Mouse (Mus musculus) frontal cortex, postnatal 36 days (tissue): ENCODE results near the gene Itprip.

Experiments used
- DNase-seq, 2 experiments: peaks; one replicate each; pipeline ENCODE4 v3.0.0; 2022; ENCODE audit warnings: low spot score in 2 of 2

The Itprip gene

DNA sequence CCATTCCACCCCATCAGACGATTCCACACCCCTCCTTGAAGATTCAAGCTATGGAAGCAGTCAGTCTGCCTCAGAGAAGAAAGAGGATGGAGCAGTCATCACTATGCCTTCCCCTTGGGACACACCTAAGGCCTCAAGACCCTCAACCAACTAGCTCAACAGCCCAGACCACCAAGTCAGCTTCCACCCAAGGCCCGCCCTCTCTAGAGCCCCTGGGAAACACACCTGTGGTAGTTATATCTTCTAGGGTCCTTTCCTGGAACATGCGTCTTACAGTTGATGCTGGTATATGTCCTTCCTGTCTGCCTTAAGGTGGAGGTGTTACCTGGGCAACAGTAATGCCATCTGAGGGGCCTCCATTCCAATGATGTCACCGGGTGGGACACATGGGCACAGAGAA is 4.9 kb downstream of the Itprip start:
- DNase-seq: no peak

DNA sequence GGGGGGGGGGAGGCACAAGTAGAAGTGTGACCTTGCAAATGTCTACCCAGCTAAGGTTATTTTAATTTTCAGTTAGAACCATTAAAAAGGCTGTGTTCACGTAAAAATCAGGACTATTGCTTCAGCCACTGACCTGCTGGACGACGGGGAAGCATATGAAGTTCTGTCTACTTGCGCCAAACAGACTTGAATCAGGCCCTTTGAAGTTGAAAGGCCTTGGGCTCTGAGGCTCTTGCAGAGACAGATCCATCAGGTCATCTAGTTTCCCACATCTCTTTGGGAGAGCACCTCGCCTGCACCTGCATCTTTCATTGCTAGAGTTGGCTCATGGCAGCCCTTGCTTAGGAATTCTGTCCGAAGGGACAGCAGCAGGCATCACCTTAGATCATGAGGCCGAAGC is 5.8 kb downstream of the Itprip start:
- no peak for DNase-seq

DNA sequence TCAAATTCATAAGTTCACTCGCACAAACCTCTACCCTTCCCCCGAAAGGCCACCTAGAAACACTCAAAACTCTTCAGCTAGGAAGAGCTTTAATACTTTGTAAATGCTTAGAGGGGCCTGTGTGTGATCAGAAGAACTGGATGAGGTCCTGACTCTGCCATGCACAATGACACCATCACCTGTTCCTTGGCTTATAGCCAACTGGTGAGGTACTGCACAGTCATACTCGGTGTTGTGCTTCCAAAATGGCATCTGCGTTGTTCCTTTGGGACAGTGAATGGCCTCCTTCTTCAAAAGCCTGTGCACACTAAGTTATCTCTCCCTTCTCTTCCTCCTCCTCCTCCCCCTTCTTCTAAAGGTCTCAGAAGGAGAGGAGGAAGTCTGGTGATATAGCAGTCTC is 8.3 kb downstream of the Itprip start:
- DNase-seq: no peak

DNA sequence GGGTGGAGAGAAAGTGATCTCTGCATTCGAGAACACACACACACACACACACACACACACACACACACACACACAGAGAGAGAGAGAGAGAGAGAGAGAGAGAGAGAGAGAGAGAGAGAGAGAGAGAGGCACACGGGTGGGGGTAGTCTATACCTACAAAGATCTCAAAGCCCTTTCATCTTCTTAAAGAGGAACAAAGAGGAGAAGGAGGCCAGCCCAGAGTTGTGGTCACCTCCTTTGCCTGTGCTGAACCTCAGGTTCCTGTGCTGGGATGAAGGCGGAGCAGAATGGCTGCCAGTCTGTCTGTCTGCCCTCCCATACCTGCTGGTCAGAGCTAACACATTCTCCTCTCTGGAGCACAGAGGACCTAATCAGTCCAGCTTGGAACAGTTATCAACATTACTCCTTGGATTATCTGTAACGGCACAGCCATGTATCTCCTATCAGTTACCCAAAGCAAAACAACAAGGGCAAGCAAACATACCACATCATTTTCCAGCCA is 8.9 kb downstream of the Itprip start:
- no peak for DNase-seq

DNA sequence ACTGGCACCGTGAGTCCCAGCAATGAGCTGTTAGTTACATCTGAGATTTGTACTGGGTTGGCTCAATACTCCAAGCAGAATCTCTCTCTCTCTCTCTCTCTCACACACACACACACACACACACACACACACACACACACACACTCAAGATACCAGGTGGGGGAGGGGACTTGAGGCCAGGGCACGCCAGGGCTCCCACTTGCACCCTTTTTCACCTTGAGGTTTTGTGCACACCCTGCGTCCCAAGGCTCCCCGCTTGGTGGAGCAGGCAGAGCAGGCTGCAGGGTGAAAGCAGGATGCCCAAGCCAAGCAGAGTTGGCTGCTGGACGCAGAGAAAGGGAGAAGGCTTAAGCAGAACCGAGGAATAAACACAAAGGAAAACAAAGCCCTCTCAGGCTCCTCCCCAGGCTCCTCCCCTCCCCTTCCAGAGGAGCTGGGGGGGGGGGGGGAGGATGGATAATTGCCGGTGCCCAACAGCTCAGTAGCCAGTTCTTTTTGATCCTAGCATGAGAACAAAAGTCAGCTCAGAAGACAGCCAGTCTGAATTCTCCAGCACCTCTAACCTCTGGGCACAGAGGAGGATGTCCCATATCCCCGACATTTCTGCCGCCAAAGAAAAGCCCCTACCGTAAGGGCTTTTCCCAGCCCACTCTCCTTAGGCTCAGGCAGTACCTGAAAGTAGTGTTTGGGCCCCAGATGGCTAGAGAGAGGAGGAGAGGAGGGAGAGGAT is 9.5 kb downstream of the Itprip start:
- DNase-seq: no peak

DNA sequence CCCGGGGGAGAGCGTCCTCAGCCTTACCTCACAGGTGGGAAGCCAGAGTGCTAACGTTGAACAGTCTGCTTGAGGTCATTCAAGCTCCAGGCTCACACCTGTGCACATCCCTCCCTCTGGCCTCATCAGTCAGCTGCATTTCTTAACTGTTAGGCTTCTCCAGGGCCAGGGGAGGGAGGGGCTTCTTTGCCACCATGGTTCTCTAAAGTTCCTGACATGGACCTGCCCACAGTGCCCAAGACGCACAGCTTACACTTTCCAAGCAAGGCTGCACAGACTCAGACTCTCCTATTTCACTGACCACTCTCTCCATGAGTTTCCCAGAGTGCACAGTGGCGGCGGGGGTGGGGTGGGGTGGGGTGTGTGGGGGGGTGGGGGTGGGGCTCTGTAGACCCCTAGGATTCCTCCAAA is 10.1 kb downstream of the Itprip start:
- DNase-seq: no peak

DNA sequence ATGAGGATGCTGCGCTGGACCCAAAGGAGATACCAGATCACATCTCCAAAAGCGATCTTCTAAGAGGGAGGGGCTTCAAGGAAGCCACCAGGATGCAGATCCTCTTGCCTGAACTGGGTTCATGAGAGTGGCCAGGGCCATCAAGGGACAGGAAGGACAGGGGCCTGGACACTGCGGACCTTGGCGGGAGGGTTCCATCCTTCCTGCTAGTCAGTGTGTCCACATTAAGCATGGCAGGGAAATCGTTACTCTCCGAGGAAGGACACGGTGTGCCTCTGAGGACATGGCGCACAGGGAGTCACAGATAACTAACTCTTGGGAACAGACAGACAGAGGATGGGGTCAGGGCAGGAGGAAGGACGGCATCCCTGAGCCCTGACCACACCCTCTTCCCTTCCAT is 11.5 kb downstream of the Itprip start:
- no peak for DNase-seq

DNA sequence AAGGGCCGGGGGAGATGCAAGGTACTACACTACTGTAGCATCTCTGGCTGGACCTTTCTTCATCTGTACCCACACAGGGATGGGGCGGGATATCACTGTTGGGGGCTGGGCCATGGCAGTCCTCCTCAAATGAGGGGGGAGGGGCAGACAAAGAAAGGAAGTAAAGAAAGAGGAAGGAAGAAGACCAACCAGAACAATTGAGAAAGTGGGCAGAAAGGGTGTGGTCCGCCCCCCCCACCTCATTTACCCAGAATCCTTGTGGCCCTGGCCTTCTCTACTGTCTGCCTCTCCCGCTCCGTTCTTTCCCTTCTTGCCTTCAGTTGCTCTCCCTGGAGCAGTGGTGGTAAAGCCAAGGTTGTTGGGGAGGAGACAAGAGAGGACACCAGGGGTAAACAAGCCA is 13.5 kb downstream of the Itprip start:
- DNase-seq: no peak

DNA sequence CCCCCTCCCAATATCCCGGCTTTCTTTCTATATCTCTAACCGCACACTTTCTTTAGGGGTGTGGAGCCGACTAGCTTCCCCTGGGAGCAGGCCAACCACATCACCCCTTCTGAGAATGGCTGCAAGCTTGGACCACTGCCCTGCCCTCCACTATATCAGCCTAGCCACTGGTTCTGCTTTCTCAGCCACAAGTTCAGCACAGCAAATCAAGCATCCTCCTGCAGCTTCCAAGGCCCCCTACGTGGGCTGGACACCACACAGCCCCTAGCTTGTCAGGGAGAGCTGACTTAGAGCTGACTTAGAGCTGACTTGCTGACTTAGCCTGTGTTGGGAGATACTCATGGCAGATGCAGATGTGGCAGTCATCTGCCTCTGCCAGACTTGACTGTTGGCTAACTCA is 14.0 kb downstream of the Itprip start:
- DNase-seq: no peak

DNA sequence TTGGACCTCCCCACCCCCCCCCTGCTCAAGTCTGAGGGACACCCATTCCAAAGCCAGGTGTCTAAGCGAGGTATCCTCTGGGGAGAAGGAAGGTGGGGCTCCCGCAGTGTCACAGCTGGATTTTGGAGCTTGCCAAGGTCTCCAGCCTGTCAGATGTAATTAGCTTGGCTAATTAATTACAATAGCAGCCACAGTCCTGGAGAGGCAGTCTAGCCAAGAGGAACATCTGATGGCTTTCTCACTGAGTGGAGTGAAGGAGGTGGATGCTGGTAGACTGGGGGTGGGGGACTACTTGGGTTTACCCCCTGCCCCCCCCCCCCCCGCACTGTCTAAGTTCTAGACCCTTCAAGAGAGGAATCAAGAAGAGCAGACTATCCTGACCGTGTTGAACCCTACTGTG is 15.4 kb downstream of the Itprip start:
- no peak for DNase-seq

DNA sequence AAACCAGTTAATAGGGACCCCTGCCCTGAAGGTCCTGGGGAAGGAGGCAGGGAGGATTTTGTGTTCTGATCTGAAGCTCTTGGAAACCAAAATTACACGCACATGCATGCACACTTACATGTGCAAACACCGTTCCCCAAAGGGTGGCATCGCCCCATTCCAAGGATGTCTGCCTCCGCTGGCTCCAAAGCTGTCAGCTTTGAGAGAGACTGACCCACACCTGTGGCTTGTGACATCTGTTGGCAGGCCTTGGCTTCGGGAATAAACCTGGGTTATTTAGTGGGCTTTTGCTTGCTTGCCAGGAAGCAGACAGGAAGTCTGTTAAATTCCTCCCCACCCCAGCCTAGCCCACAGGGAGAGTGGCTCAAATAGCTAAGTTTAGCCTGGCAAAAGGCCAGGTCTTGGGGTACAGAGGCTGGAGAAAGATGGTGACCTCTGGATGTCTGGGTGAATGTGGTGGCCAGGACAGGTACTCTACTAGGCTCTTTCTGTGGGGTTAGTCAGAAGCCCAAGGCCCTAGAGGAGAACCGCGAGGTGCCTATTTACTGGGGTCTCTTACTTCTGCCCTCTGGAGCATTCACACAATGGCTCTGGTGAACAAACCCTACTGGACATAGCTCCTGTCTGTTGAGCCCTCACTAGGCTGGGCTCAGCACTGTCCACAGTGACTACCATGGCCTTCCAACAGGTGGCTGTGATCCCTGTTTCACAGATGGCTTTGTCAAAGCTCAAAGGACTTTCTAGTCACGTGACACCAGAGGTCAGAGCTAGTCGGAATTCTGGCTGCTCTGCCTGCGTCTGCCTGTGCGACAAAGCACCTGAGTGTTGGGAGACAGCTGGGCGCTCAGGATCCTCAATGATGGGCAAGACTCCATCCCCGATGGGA is 16.5 kb downstream of the Itprip start:
- no peak for DNase-seq

DNA sequence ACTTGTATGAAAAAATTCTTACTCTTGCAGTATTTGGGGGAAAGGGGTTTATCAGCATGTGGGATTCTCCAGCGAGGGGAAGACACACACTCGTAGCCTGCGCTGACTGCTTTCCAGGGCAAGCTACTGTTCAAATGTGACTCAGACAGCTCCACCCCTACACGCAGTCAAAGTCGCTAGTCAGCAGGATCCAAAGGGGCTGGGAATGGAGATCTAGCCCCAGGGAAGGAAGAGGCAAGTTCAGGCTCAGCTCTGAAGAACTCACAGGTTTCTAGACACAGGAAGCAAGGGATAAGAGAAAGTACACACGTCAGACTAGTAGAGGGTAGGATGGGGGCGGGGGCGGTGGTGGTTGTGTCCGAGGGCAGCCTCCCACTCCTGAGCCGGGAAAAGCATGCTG is 18.5 kb downstream of the Itprip start:
- DNase-seq: no peak

DNA sequence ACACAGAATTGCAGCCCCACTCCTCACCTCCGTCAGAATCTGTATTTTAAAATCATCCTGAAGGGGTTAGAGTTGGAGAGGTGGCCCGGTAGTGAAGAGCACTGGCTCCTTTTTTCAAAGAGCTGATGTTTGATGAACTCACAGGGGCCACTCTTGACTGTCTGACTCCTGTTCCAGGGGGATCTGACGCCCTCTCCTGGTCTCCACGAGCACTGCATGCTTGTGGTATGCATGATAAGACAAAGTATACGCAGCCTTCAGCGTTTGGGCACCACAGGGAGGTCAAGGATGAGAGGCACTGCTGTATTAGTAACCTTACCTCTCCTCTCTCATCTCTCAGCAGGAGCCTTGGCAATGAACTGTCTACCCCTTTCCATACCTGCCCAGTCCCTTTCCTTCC is 19.1 kb downstream of the Itprip start:
- no peak for DNase-seq

DNA sequence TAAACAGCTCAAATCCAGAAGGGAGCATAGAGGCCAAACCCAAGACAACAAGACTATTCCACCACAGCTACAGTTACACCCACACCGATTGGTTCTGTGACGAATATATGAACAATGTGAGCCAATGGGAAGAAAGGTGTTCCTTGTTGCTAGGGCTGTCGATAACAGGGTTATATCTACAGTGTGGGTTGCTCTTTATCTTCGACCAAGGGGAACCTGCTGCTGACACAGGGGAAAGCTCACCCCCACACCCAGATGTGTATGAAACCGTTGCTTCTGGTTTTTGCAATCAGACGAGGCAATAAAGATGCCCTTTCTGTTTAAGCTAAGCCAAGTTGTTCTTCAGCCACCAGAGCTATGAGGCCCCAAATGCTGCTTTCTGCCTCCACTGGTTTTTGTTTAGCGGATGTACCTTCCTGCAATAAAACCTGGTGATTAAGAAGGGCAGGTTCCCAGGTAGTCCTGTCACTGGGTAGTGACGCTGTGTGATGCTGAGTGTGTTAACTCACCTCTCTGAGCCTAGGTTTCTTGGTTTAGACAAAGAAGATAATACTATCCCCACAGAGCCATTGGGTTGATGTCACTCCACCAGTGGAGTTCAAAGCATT is 20.5 kb downstream of the Itprip start:
- no peak for DNase-seq

DNA sequence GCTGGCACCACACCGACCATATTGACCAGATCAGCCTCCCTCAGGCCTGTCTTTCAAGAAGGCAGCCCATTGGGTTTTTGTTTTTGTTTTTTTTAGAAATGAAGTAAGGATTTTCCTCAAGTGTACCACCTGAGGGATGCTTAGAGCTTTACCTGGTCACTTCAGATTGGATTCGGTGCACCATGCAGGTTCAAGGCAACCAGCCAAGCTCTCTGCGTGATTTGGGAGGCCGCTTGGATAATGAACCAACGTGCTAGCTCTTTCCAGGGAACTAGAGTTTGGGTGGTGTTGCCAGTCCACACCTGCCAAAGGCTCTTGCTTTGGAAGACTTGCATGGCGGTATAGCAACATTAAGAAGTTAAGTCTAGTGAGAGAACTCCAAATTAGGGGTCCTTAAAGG is 26.0 kb downstream of the Itprip start:
- no peak for DNase-seq

DNA sequence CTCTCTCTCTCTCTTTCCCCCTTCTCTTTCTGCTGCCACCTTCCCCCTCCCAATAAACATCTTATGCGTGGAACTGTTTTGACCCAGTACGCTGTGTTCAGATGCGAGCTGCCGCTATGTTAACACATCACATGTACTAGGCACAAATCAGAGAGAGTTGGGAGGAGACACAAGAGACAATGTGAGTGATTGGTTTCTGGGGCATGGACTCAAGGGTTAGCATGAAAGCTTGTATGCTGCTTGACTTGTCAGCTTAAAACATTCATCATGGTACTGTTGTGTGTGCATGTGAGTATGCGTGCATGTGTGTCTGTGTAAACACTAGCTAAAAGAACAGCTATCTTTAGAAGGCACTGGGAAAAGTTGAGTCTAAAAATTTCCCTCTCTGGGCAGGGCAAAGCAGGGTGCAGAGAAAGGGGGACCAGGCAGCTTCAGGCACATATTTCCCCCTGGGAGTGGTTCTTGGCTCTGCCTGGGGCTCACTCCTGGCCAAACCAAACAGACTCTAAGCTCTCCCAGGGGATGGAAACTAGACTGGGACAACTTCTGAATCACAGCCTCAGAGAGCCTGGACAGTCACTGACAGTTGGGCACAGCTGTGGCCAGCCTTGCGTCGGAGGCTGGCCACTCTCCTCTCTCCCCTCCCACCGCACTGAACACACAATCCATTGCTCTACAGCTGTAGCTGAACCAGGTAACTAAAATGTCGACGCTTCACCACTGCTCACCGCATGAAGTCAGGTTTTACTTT is 27.4 kb downstream of the Itprip start:
- no peak for DNase-seq

DNA sequence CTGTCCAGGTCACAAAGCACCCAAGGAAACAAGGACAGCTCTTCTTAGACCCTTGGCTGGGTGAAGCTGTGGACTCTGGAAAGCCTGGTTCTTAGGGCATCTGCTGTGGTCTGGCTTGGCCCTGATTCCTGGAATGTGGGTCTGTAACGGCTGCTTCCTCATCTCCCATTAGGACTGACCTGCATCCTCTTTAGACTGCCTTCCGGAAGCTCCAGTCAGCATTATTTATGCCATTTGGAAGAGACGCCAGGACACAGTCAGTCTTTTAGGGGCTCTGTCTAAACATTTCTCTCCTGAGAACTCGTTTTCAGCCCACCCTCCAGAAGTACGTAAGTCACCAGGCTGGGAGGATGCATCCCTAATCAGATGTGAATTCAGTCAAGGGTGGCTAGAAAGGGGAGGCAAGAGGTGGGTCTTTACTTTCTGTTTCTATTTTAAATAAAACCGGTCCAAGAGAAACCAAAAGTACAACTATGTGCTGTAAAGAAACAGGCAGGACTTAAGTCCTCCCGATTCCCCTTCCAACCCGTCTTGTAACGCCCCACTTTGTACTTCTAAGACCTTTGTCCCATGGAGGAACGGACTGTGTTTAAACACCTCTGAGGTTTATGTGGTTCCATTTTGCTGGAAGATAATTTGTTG is 28.5 kb downstream of the Itprip start:
- DNase-seq: no peak

DNA sequence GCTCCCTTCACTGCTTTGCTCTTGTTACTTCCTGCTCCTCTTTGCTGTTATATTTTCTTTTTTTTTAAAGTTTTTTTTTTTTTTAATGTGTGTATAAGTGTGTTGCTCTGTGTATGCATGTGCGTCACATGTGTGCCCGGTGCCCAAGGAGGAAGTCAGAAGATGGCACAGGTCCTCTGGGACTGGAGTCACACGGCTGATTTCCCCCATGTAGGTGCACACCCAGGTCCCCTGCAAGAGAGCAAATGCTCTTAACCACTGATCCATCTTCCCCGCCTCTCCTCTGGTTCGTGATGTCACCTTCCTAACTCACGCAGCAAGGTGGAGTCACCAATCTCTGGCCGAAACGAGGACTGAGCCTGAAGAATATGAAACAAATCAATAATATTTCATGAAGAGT is 31.1 kb downstream of the Itprip start:
- no peak for DNase-seq

DNA sequence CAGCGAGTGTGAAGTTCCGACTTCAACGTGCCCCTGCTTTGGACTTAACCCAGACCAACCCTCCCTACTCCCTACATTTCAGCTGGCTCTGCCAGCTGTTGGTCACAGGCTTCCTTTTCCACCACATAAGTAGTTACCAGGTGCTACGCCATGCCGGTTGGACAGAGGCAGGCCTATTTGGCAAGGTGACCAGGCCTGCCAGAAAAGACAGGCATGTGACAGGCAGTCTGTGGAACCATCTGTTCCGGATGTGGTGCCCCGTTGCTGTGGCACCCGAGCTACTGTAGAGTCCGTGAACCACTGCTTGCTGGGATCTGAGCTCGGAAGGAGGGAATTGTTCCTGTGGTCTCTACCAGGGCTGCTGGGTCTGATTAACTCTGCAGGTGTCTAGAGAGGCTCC is 31.7 kb downstream of the Itprip start:
- no peak for DNase-seq

DNA sequence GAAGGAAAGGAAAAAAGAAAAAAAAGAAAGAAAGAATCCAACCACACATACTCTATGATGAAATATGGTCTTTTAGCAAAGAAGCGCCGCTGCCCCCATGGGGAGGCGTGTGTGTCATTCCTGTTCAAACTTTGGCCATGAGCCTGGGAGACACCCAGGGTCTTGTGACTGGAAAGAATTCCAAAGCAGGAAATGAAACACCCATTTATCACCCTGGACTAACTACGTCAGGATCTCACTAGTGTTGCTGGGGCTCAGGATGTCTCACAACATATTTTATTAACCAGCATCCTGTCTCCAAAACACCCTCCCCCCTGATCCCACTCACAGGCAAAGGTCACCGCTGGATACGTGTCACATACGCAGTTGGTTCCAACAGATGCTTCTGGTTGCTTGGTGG is 32.5 kb downstream of the Itprip start:
- no peak for DNase-seq

DNA sequence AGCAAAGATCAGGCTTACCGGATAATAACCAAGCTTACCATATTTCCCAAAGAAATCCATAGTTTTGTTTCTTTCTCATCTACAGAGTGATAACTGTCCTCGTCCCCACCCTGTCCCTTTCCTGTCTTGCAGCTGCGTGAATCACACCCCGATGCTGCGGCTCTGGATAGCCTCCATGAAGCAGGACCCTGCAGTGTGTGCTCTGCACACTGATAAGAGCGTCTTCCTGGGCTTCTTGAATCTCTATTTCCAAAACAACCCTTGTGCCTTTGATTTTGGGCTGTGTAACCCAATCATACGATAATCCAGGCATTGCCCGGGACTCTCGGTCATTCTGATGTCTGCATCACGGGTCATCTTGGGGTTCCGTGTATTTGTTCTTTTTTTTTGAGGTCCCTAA is 33.2 kb downstream of the Itprip start:
- no peak for DNase-seq
